Mouse (Mus musculus) olfactory bulb, adult 2 months (tissue): ENCODE results near the gene Ifi35.
"Not testable (repeated sequence)": the region's sequence is repeated elsewhere in the genome, so short reads cannot be mapped to it uniquely, and the experiment has no call there.

Experiments
- CTCF ChIP-seq: fragments of 200-500 bp; IDR thresholded peaks from 2 replicates; pipeline ENCODE4 v1.5.1; 2012; ENCODE audit warnings: low read depth, mild to moderate bottlenecking, low read length, moderate library complexity; ENCODE audit not compliant: insufficient read depth
- POLR2A ChIP-seq: fragments of 200-500 bp; IDR thresholded peaks from 2 replicates; pipeline ENCODE4 v1.6.1; 2012; ENCODE audit warnings: mild to moderate bottlenecking, low read depth, low read length, moderate library complexity; ENCODE audit not compliant: insufficient read depth

DNA sequence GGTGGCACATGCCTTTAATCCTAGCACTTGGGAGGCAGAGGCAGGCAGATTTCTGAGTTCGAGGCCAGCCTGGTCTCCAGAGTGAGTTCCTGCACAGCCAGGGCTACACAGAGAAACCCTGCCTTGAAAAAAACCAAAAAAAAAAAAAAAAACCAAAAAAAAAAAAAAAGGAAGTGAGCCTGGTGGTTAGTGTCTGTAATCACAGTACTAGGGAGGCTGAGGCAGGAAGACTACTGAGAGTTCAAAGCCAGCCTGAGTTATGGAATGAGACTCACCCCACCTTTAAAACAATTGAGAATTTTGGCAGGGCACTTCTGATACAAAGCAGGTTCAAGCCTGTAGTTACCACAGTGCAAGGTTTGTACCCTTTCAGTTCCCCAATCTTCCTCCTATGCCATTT is 25.5 kb downstream of the Ifi35 start:
- not testable (repeated sequence) for TF ChIP-seq CTCF, POLR2A
